Mouse (Mus musculus) lung, embryonic 15.5 days (tissue): ENCODE results near the gene Txndc8. TPM values are rescaled to one million over a fixed set of nuclear protein-coding genes. Genes with fewer than 3 reads are reported as not detected.

Experiments used
- ATAC-seq: fragments of 200-750 bp; cut with Nextera tagmentation; 2 replicates; pipeline ENCODE4 v1.8.0; 2017; ENCODE audit warnings: moderate number of reproducible peaks, borderline replicate concordance; ENCODE audit not compliant: low FRiP score, low TSS enrichment; ENCODE audit errors: extremely low read depth
- H3K27ac ChIP-seq: fragments of 300-500 bp; sonication (generic); 2 replicates; pipeline ENCODE4 v1.5.1; 2015; ENCODE audit warnings: moderate library complexity, mild to moderate bottlenecking, inconsistent platforms
- H3K27me3 ChIP-seq: fragments of 300-500 bp; sonication (generic); 2 replicates; pipeline ENCODE4 v1.6.1; 2015; ENCODE audit warnings: inconsistent platforms
- H3K36me3 ChIP-seq: fragments of 300-500 bp; sonication (generic); 2 replicates; pipeline ENCODE4 v1.6.1; 2015; ENCODE audit warnings: inconsistent platforms
- H3K4me1 ChIP-seq: fragments of 300-500 bp; sonication (generic); 2 replicates; pipeline ENCODE4 v1.6.1; 2015; ENCODE audit warnings: inconsistent platforms
- H3K4me2 ChIP-seq: fragments of 300-500 bp; sonication (generic); 2 replicates; pipeline ENCODE4 v1.6.1; 2015; ENCODE audit warnings: inconsistent platforms, mild to moderate bottlenecking, moderate library complexity
- H3K4me3 ChIP-seq: fragments of 300-500 bp; sonication (generic); 2 replicates; pipeline ENCODE4 v1.5.1; 2015; ENCODE audit warnings: mild to moderate bottlenecking, inconsistent platforms
- H3K9ac ChIP-seq: fragments of 300-500 bp; sonication (generic); 2 replicates; pipeline ENCODE4 v1.6.1; 2015; ENCODE audit warnings: inconsistent platforms
- H3K9me3 ChIP-seq: fragments of 300-500 bp; sonication (generic); 2 replicates; pipeline ENCODE4 v1.6.1; 2016; ENCODE audit warnings: inconsistent platforms
- WGBS: fragments of 180-500 bp; shearing (Covaris S2); methylation state at CpG from one replicate; pipeline ENCODE4 v1.1.7; 2015; 5-methylcytosine and 5-hydroxymethylcytosine counted together
- polyA plus RNA-seq: library from polyadenylated mRNA; unstranded; fragments of >200 nt; fragmentation: Nextera tagmentation; extraction: Ambion mirVana; gene quantifications from 2 replicates; pipeline ENCODE4 v1.2.1, GENCODE M21; 2015

Txndc8 gene
- polyA plus RNA-seq, 1 experiment from 2014 or later: not detected

GRCm38 (mm10) chr4:57991425-57991824 lies 17.5 kb downstream of the Txndc8 start:
- no peak for ATAC-seq
- WGBS: 79% methylated on average over 1 of the region's 1 CpGs
- H3K4me3 ChIP-seq: no peak overlapping the region

GRCm38 (mm10) chr4:57974400-57975117 lies 34.4 kb downstream of the Txndc8 start:
- Histone ChIP-seq H3K4me3 (no peak overlapping the region), H3K27me3 (no peaks in the 10 kb centered on the region), H3K27ac (no peak overlapping the region), H3K9me3 (no peaks in the 10 kb centered on the region), H3K36me3 (no peaks in the 10 kb centered on the region), H3K4me2 (no peak overlapping the region), H3K4me1 (no peaks in the 10 kb centered on the region), H3K9ac (no peak overlapping the region)
- no peak for ATAC-seq
- 73% methylated on average over 6 of the region's 6 CpGs for WGBS

More at GRCm38 (mm10) chr4:57991425-57991824, 17.5 kb downstream of the Txndc8 start:
- H3K9me3 ChIP-seq: no peaks in the 10 kb centered on the region
- no peak overlapping the region for H3K4me2 ChIP-seq
- no peaks in the 10 kb centered on the region for H3K4me1 ChIP-seq
- no peaks in the 10 kb centered on the region for H3K27me3 ChIP-seq
- no peak overlapping the region for H3K9ac ChIP-seq
- no peak overlapping the region for H3K27ac ChIP-seq
- H3K36me3 ChIP-seq: no peaks in the 10 kb centered on the region

DNA sequence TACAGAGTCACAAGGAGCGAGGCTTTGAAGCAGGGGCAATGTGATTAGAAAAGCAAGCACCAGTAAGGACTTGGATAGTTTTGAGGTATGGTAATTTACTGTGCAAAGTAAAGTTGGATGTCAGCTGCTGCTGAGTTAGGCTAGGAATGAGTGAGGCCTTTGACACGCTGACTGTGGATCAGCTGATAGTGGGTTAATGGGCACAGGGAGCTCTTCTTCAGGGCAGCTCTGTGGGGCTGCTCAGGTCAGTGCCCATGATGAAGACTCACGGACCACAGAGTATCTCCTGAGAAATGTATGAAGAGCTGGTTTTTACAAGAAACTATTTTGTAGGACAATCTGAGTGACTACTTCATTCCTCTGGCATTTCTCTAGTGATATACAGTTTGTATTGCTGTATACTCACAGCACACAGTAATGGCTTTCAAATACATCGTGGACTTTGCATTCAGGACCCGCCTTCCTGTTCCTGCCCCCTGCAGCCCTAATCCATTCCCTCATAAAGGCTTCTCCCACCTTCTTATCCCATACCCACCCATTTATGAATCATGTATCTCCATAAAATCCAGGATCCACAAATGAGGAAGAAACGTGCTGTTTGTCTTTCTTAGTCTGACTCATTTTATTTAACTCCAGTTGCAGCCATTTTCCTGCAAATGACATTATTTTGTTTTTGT lies 35.2 kb downstream of the Txndc8 start:
- 76% methylated on average over 6 of the region's 6 CpGs for WGBS
- Histone ChIP-seq H3K36me3 (no peaks in the 10 kb centered on the region), H3K9ac (no peak overlapping the region), H3K4me2 (no peak overlapping the region), H3K27ac (no peak overlapping the region), H3K4me1 (no peaks in the 10 kb centered on the region), H3K4me3 (no peak overlapping the region), H3K9me3 (no peaks in the 10 kb centered on the region), H3K27me3 (no peaks in the 10 kb centered on the region)
- no peak for ATAC-seq

- Histone ChIP-seq H3K4me1 (peaks cover 4% of the 10 kb centered on the region; the same call in 1 of the 2 replicates), H3K9me3 (no peaks in the 10 kb centered on the region), H3K36me3 (no peaks in the 10 kb centered on the region), H3K4me3 (no peak overlapping the region), H3K4me2 (no peak overlapping the region), H3K27ac (no peak overlapping the region), H3K9ac (no peak overlapping the region), H3K27me3 (no peaks in the 10 kb centered on the region)
- ATAC-seq: no peak
Observed at GRCm38 (mm10) chr4:57970285-57970684, 38.6 kb downstream of the Txndc8 start.

GRCm38 (mm10) chr4:57967195-57967594 lies 41.7 kb downstream of the Txndc8 start:
- no peak overlapping the region for H3K4me3 ChIP-seq
- H3K4me1 ChIP-seq: peaks cover 4% of the 10 kb centered on the region; the same call in 1 of the 2 replicates
- no peaks in the 10 kb centered on the region for H3K36me3 ChIP-seq
- no peak overlapping the region for H3K4me2 ChIP-seq
- ATAC-seq: peak; percentile 46; the same call in 1 of the 2 replicates
- 41% methylated on average over 3 of the region's 3 CpGs for WGBS
- H3K9me3 ChIP-seq: no peaks in the 10 kb centered on the region
- H3K27ac ChIP-seq: peak overlapping the region; percentile 66
- no peaks in the 10 kb centered on the region for H3K27me3 ChIP-seq
- H3K9ac ChIP-seq: no peak overlapping the region

- 91% methylated on average over 4 of the region's 4 CpGs for WGBS
- Histone ChIP-seq H3K4me2 (no peak overlapping the region), H3K36me3 (no peaks in the 10 kb centered on the region), H3K9me3 (no peaks in the 10 kb centered on the region), H3K27ac (no peak overlapping the region), H3K4me1 (peaks cover 4% of the 10 kb centered on the region; the same call in 1 of the 2 replicates), H3K4me3 (no peak overlapping the region), H3K9ac (no peak overlapping the region), H3K27me3 (no peaks in the 10 kb centered on the region)
- ATAC-seq: no peak
Observed at GRCm38 (mm10) chr4:57965516-57965915, 43.4 kb downstream of the Txndc8 start.

- 41% methylated on average over 1 of the region's 1 CpGs for WGBS
- no peak overlapping the region for H3K9ac ChIP-seq
- peaks cover 4% of the 10 kb centered on the region; the same call in 1 of the 2 replicates for H3K4me1 ChIP-seq
- no peak for ATAC-seq
- H3K27ac ChIP-seq: no peak overlapping the region
- H3K27me3 ChIP-seq: no peaks in the 10 kb centered on the region
- H3K9me3 ChIP-seq: no peaks in the 10 kb centered on the region
- no peak overlapping the region for H3K4me2 ChIP-seq
- no peak overlapping the region for H3K4me3 ChIP-seq
- no peaks in the 10 kb centered on the region for H3K36me3 ChIP-seq
Observed at GRCm38 (mm10) chr4:57964143-57964542, 44.8 kb downstream of the Txndc8 start.

GRCm38 (mm10) chr4:57959056-57959455 lies 49.9 kb downstream of the Txndc8 start:
- Histone ChIP-seq H3K36me3 (no peaks in the 10 kb centered on the region), H3K4me3 (no peak overlapping the region), H3K4me1 (peaks cover 24% of the 10 kb centered on the region), H3K27me3 (no peaks in the 10 kb centered on the region), H3K4me2 (no peak overlapping the region), H3K27ac (no peak overlapping the region), H3K9me3 (no peaks in the 10 kb centered on the region), H3K9ac (no peak overlapping the region)
- no peak for ATAC-seq
- 85% methylated on average over 8 of the region's 8 CpGs for WGBS

GRCm38 (mm10) chr4:57958098-57958497 lies 50.8 kb downstream of the Txndc8 start:
- WGBS: 58% methylated on average over 9 of the region's 9 CpGs
- Histone ChIP-seq H3K4me2 (no peak overlapping the region), H3K36me3 (no peaks in the 10 kb centered on the region), H3K27ac (no peak overlapping the region), H3K4me1 (peaks cover 30% of the 10 kb centered on the region), H3K27me3 (no peaks in the 10 kb centered on the region), H3K9ac (no peak overlapping the region), H3K9me3 (no peaks in the 10 kb centered on the region), H3K4me3 (no peak overlapping the region)
- ATAC-seq: no peak

- H3K9me3 ChIP-seq: no peaks in the 10 kb centered on the region
- 35% methylated on average over 11 of the region's 11 CpGs for WGBS
- peak overlapping the region; percentile 67 for H3K4me2 ChIP-seq
- H3K4me3 ChIP-seq: peak overlapping the region; percentile 75
- H3K9ac ChIP-seq: peak overlapping the region; percentile 52
- peaks cover 30% of the 10 kb centered on the region for H3K4me1 ChIP-seq
- no peaks in the 10 kb centered on the region for H3K27me3 ChIP-seq
- peaks cover under 1% of the 10 kb centered on the region; the same call in 1 of the 2 replicates for H3K36me3 ChIP-seq
- peak overlapping the region; percentile 97 for H3K27ac ChIP-seq
- ATAC-seq: no peak
Observed at GRCm38 (mm10) chr4:57957200-57958085, 51.5 kb downstream of the Txndc8 start.

- H3K9me3 ChIP-seq: no peaks in the 10 kb centered on the region
- under 1% methylated on average over 71 of the region's 71 CpGs for WGBS
- peaks cover 12% of the 10 kb centered on the region for H3K36me3 ChIP-seq
- H3K4me1 ChIP-seq: peaks cover 30% of the 10 kb centered on the region
- H3K27me3 ChIP-seq: no peaks in the 10 kb centered on the region
- peak within 1 kb of the TSS; percentile 75 for H3K4me3 ChIP-seq
- peak; percentile 99 for ATAC-seq
- peak within 1 kb of the TSS; percentile 82 for H3K9ac ChIP-seq
- peak within 1 kb of the TSS; percentile 97 for H3K27ac ChIP-seq
- peak within 1 kb of the TSS; percentile 67 for H3K4me2 ChIP-seq
Observed at GRCm38 (mm10) chr4:57956029-57956960, 52.6 kb downstream of the Txndc8 start, which contains the start of gene Txn1. Gene Txn1 (minus strand): TSS chr4:57956411.
